Mouse (Mus musculus): ENCODE data around the gene Klb.

GRCm38 (mm10) chr5:65308208-65308607 lies 39.9 kb upstream of the Klb start:
- TF ChIP-seq TAL1 (IDR thresholded peaks at IDR 0.05; ENCODE audit: low read length) (no peak), GATA1 (IDR thresholded peaks at IDR 0.05; ENCODE audit: low read length) (no peak)

Data from erythroblast, embryonic 14.5 days (primary cell).